Mouse (Mus musculus): ENCODE results near the gene Adarb2.

GRCm38 (mm10) chr13:8649261-8649660, 446.6 kb downstream of the Adarb2 start:
- TF ChIP-seq POLR2A (IDR thresholded peaks at IDR 0.05; ENCODE audit: borderline replicate concordance, control insufficient read depth, low read depth, low read length), result no peak
- no peak for TF ChIP-seq CTCF (IDR thresholded peaks at IDR 0.05; ENCODE audit: control insufficient read depth, insufficient read depth, low read length)
